Mouse (Mus musculus) thymus, adult 2 months (tissue): Measurements from ENCODE around the gene 0610010F05Rik.

ENCODE experiments used
- CTCF ChIP-seq: fragments of 200-500 bp; IDR thresholded peaks from 2 replicates; pipeline ENCODE4 v1.5.1; 2012; ENCODE audit warnings: mild to moderate bottlenecking, control low read depth, low read length, moderate library complexity, borderline replicate concordance; ENCODE audit not compliant: control insufficient read depth, poor library complexity, insufficient read depth; ENCODE audit errors: extremely low read depth
- POLR2A ChIP-seq: fragments of 200-500 bp; IDR thresholded peaks from 2 replicates; pipeline ENCODE4 v1.6.1; 2012; ENCODE audit warnings: mild to moderate bottlenecking, low read length, control low read depth, moderate library complexity; ENCODE audit not compliant: control insufficient read depth, poor library complexity, insufficient read depth; ENCODE audit errors: extremely low read depth

- TF ChIP-seq CTCF (no peak), POLR2A (no peak)
Observed at GRCm38 (mm10) chr11:23647431-23647830, 14.0 kb upstream of the 0610010F05Rik start.
